Mouse (Mus musculus): ENCODE measurements at regions not wholly inside any gene's neighbourhood (a gene's known extent, or its start where the extent isn't known, plus 50 kb on each side); places are given as distances from the start of the nearest gene placed in this dataset.

GRCm38 (mm10) chr9:41545776-41546175, 384.3 kb upstream of the Ubash3b start:
- no peak for DNase-seq

GRCm38 (mm10) chr9:41542511-41542910, 381.0 kb upstream of the Ubash3b start:
- no peak for DNase-seq

GRCm38 (mm10) chr9:41541327-41541726, 379.8 kb upstream of the Ubash3b start:
- DNase-seq, result no peak

GRCm38 (mm10) chr9:41532786-41533185, 371.3 kb upstream of the Ubash3b start:
- DNase-seq, result no peak

GRCm38 (mm10) chr9:41532290-41532689, 370.8 kb upstream of the Ubash3b start:
- no peak for DNase-seq

GRCm38 (mm10) chr9:41531596-41531995, 370.1 kb upstream of the Ubash3b start:
- DNase-seq, result no peak

GRCm38 (mm10) chr9:41526126-41526525, 364.6 kb upstream of the Ubash3b start:
- no peak for DNase-seq

GRCm38 (mm10) chr9:41525534-41525933, 364.0 kb upstream of the Ubash3b start:
- no peak for DNase-seq

GRCm38 (mm10) chr9:41524591-41524990, 363.1 kb upstream of the Ubash3b start:
- DNase-seq, result peak; percentile 62

GRCm38 (mm10) chr9:41523969-41524368, 362.5 kb upstream of the Ubash3b start:
- no peak for DNase-seq

- DNase-seq, result no peak
These were observed 360.8 kb upstream of the Ubash3b start for GRCm38 (mm10) chr9:41522302-41522701.

GRCm38 (mm10) chr9:41517787-41518186, 356.3 kb upstream of the Ubash3b start:
- DNase-seq, result no peak

- no peak for DNase-seq
These were observed 355.7 kb upstream of the Ubash3b start for GRCm38 (mm10) chr9:41517053-41517696.

- DNase-seq, result no peak
These were observed 353.7 kb upstream of the Ubash3b start for GRCm38 (mm10) chr9:41515192-41515591.

GRCm38 (mm10) chr9:41513701-41514100, 352.2 kb upstream of the Ubash3b start:
- DNase-seq, result no peak

- no peak for DNase-seq
These were observed 348.1 kb upstream of the Ubash3b start for GRCm38 (mm10) chr9:41509597-41509996.

GRCm38 (mm10) chr9:41508746-41509145, 347.2 kb upstream of the Ubash3b start:
- DNase-seq, result no peak

GRCm38 (mm10) chr9:41498326-41498725, 336.8 kb upstream of the Ubash3b start:
- no peak for DNase-seq

GRCm38 (mm10) chr9:41490112-41490511, 328.6 kb upstream of the Ubash3b start:
- no peak for DNase-seq

- no peak for DNase-seq
These were observed 326.5 kb upstream of the Ubash3b start for GRCm38 (mm10) chr9:41488046-41488445.

- DNase-seq, result no peak
These were observed 321.7 kb upstream of the Ubash3b start for GRCm38 (mm10) chr9:41483218-41483617.

- no peak for DNase-seq
These were observed 320.2 kb upstream of the Ubash3b start for GRCm38 (mm10) chr9:41481611-41482266.

- DNase-seq, result no peak
These were observed 318.6 kb upstream of the Ubash3b start for GRCm38 (mm10) chr9:41479854-41480749.

- no peak for DNase-seq
These were observed 317.6 kb upstream of the Ubash3b start for GRCm38 (mm10) chr9:41479085-41479484.
